Mouse (Mus musculus) limb, embryonic 15.5 days (tissue): ENCODE measurements around the gene Pmm2. TPM values are rescaled to one million over a fixed set of nuclear protein-coding genes. Genes with fewer than 3 reads are reported as not detected.
A peak's percentile ranks its signal among the peaks of the same experiment; 100 is the strongest.

ENCODE experiments used
- ATAC-seq: fragments of 200-750 bp; cut with Nextera tagmentation; 2 replicates; pipeline ENCODE4 v1.8.0; 2017; ENCODE audit warnings: low read depth, moderate TSS enrichment; ENCODE audit not compliant: insufficient number of reproducible peaks, low FRiP score, low TSS enrichment
- H3K27ac ChIP-seq: fragments of 300-500 bp; sonication (generic); 2 replicates; pipeline ENCODE4 v1.5.1; 2015; ENCODE audit warnings: moderate library complexity, mild to moderate bottlenecking, inconsistent platforms
- H3K27me3 ChIP-seq: fragments of 300-500 bp; sonication (generic); 2 replicates; pipeline ENCODE4 v1.6.1; 2015; ENCODE audit warnings: inconsistent platforms
- H3K36me3 ChIP-seq: fragments of 300-500 bp; sonication (generic); 2 replicates; pipeline ENCODE4 v1.6.1; 2015; ENCODE audit warnings: inconsistent platforms
- H3K4me1 ChIP-seq: fragments of 300-500 bp; sonication (generic); 2 replicates; pipeline ENCODE4 v1.6.1; 2015; ENCODE audit warnings: inconsistent platforms
- H3K4me2 ChIP-seq: fragments of 300-500 bp; sonication (generic); 2 replicates; pipeline ENCODE4 v1.6.1; 2015; ENCODE audit warnings: mild to moderate bottlenecking, inconsistent platforms
- H3K4me3 ChIP-seq: fragments of 300-500 bp; sonication (generic); 2 replicates; pipeline ENCODE4 v1.5.1; 2015; ENCODE audit warnings: mild to moderate bottlenecking, inconsistent platforms
- H3K9ac ChIP-seq: fragments of 300-500 bp; sonication (generic); 2 replicates; pipeline ENCODE4 v1.6.1; 2015; ENCODE audit warnings: inconsistent platforms
- H3K9me3 ChIP-seq: fragments of 300-500 bp; sonication (generic); 2 replicates; pipeline ENCODE4 v1.6.1; 2016; ENCODE audit warnings: inconsistent platforms
- WGBS: fragments of 180-500 bp; shearing (Covaris S2); methylation state at CpG from one replicate; pipeline ENCODE4 v1.1.7; 2015; 5-methylcytosine and 5-hydroxymethylcytosine counted together
- polyA plus RNA-seq: library from polyadenylated mRNA; unstranded; fragments of >200 nt; fragmentation: Nextera tagmentation; extraction: Ambion mirVana; gene quantifications from 2 replicates; pipeline ENCODE4 v1.2.1, GENCODE M21; 2015

Gene Pmm2
- polyA plus RNA-seq, 1 experiment from 2014 or later, result 52.8 TPM

- Histone ChIP-seq H3K27me3 (no peaks in the 10 kb centered on the region), H3K27ac (no peak overlapping the region), H3K9ac (no peak overlapping the region), H3K9me3 (no peaks in the 10 kb centered on the region), H3K4me1 (0 out of 2 replicates have a peak, but pooled peaks cover 7% of the 10 kb centered on the region), H3K36me3 (peaks cover 91% of the 10 kb centered on the region), H3K4me3 (no peak overlapping the region), H3K4me2 (no peak overlapping the region)
- WGBS, result 89% methylated on average over 4 of the region's 4 CpGs
- no peak for ATAC-seq
Observed at GRCm38 (mm10) chr16:8658764-8659163, 21.3 kb downstream of the Pmm2 start.

GRCm38 (mm10) chr16:8663022-8663421 lies 25.5 kb downstream of the Pmm2 start:
- ATAC-seq, result no peak

GRCm38 (mm10) chr16:8663606-8664539 lies 26.4 kb downstream of the Pmm2 start:
- Histone ChIP-seq H3K4me3 (no peak overlapping the region), H3K27me3 (no peaks in the 10 kb centered on the region), H3K9ac (no peak overlapping the region), H3K9me3 (no peaks in the 10 kb centered on the region), H3K27ac (no peak overlapping the region), H3K4me1 (peaks cover 30% of the 10 kb centered on the region), H3K36me3 (peaks cover 51% of the 10 kb centered on the region), H3K4me2 (no peak overlapping the region)
- no peak for ATAC-seq
- 87% methylated on average over 24 of the region's 24 CpGs for WGBS

More at GRCm38 (mm10) chr16:8663022-8663421, 25.5 kb downstream of the Pmm2 start:
- Histone ChIP-seq H3K27ac (no peak overlapping the region), H3K9ac (no peak overlapping the region), H3K36me3 (peaks cover 57% of the 10 kb centered on the region), H3K27me3 (no peaks in the 10 kb centered on the region), H3K9me3 (no peaks in the 10 kb centered on the region), H3K4me1 (peaks cover 23% of the 10 kb centered on the region), H3K4me2 (no peak overlapping the region), H3K4me3 (no peak overlapping the region)
- WGBS, result 67% methylated on average over 2 of the region's 2 CpGs

- WGBS, result 85% methylated on average over 5 of the region's 5 CpGs
- H3K4me2 ChIP-seq, result no peak overlapping the region
- H3K27me3 ChIP-seq, result no peaks in the 10 kb centered on the region
- no peak overlapping the region for H3K27ac ChIP-seq
- H3K9me3 ChIP-seq, result no peaks in the 10 kb centered on the region
- H3K4me3 ChIP-seq, result no peak overlapping the region
- no peak for ATAC-seq
- no peak overlapping the region for H3K9ac ChIP-seq
- peaks cover 38% of the 10 kb centered on the region for H3K36me3 ChIP-seq
- peaks cover 43% of the 10 kb centered on the region for H3K4me1 ChIP-seq
Observed at GRCm38 (mm10) chr16:8665367-8665766, 27.9 kb downstream of the Pmm2 start.

GRCm38 (mm10) chr16:8666452-8666851 lies 29.0 kb downstream of the Pmm2 start:
- H3K9me3 ChIP-seq, result no peaks in the 10 kb centered on the region
- H3K4me1 ChIP-seq, result peaks cover 52% of the 10 kb centered on the region
- WGBS, result 57% methylated on average over 2 of the region's 2 CpGs
- H3K27me3 ChIP-seq, result no peaks in the 10 kb centered on the region
- no peak overlapping the region for H3K4me3 ChIP-seq
- peaks cover 30% of the 10 kb centered on the region for H3K36me3 ChIP-seq
- 0 out of 2 replicates have a peak overlapping the region, but pooled peaks have one; percentile 34 for H3K27ac ChIP-seq
- H3K9ac ChIP-seq, result no peak overlapping the region
- ATAC-seq, result no peak
- no peak overlapping the region for H3K4me2 ChIP-seq

GRCm38 (mm10) chr16:8667261-8667660 lies 29.8 kb downstream of the Pmm2 start:
- Histone ChIP-seq H3K4me1 (peaks cover 57% of the 10 kb centered on the region), H3K9ac (no peak overlapping the region), H3K4me3 (no peak overlapping the region), H3K9me3 (no peaks in the 10 kb centered on the region), H3K27ac (no peak overlapping the region), H3K36me3 (peaks cover 22% of the 10 kb centered on the region), H3K4me2 (no peak overlapping the region), H3K27me3 (no peaks in the 10 kb centered on the region)
- 87% methylated on average over 7 of the region's 7 CpGs for WGBS
- ATAC-seq, result no peak

- H3K9ac ChIP-seq, result no peak overlapping the region
- no peak overlapping the region for H3K27ac ChIP-seq
- H3K27me3 ChIP-seq, result 0 out of 2 replicates have a peak, but pooled peaks cover 3% of the 10 kb centered on the region
- no peak overlapping the region for H3K4me3 ChIP-seq
- H3K4me1 ChIP-seq, result peaks cover 62% of the 10 kb centered on the region
- ATAC-seq, result no peak
- H3K9me3 ChIP-seq, result no peaks in the 10 kb centered on the region
- WGBS, result 67% methylated on average over 4 of the region's 4 CpGs
- no peak overlapping the region for H3K4me2 ChIP-seq
- H3K36me3 ChIP-seq, result peaks cover 16% of the 10 kb centered on the region
Observed at GRCm38 (mm10) chr16:8667814-8668213, 30.3 kb downstream of the Pmm2 start.

GRCm38 (mm10) chr16:8668386-8668785 lies 30.9 kb downstream of the Pmm2 start:
- H3K4me1 ChIP-seq, result peaks cover 62% of the 10 kb centered on the region
- WGBS, result 81% methylated on average over 2 of the region's 2 CpGs
- ATAC-seq, result no peak

GRCm38 (mm10) chr16:8669432-8669831 lies 32.0 kb downstream of the Pmm2 start:
- Histone ChIP-seq H3K27ac (peak overlapping the region; percentile 24; the same call in 1 of the 2 replicates), H3K4me3 (peak overlapping the region; percentile 72; the same call in 1 of the 2 replicates)
- no peak for ATAC-seq

More at GRCm38 (mm10) chr16:8668386-8668785, 30.9 kb downstream of the Pmm2 start:
- no peak overlapping the region for H3K4me3 ChIP-seq
- H3K4me2 ChIP-seq, result no peak overlapping the region
- no peak overlapping the region for H3K27ac ChIP-seq
- H3K9ac ChIP-seq, result no peak overlapping the region
- H3K9me3 ChIP-seq, result no peaks in the 10 kb centered on the region
- peaks cover 11% of the 10 kb centered on the region; the same call in 1 of the 2 replicates for H3K36me3 ChIP-seq
- 0 out of 2 replicates have a peak, but pooled peaks cover 3% of the 10 kb centered on the region for H3K27me3 ChIP-seq

GRCm38 (mm10) chr16:8670041-8671035 lies 32.9 kb downstream of the Pmm2 start:
- ATAC-seq, result no peak
- H3K4me3 ChIP-seq, result peak overlapping the region; percentile 72
- no peak overlapping the region for H3K27ac ChIP-seq
- peaks cover 7% of the 10 kb centered on the region; the same call in 1 of the 2 replicates for H3K36me3 ChIP-seq
- H3K4me2 ChIP-seq, result peak overlapping the region; percentile 89
- WGBS, result 9% methylated on average over 15 of the region's 15 CpGs
- H3K9me3 ChIP-seq, result no peaks in the 10 kb centered on the region
- H3K9ac ChIP-seq, result no peak overlapping the region
- 0 out of 2 replicates have a peak, but pooled peaks cover 3% of the 10 kb centered on the region for H3K27me3 ChIP-seq
- H3K4me1 ChIP-seq, result peaks cover 62% of the 10 kb centered on the region

More at GRCm38 (mm10) chr16:8669432-8669831, 32.0 kb downstream of the Pmm2 start:
- Histone ChIP-seq H3K4me1 (peaks cover 62% of the 10 kb centered on the region), H3K36me3 (peaks cover 7% of the 10 kb centered on the region; the same call in 1 of the 2 replicates), H3K4me2 (peak overlapping the region; percentile 89), H3K9ac (no peak overlapping the region), H3K27me3 (0 out of 2 replicates have a peak, but pooled peaks cover 3% of the 10 kb centered on the region), H3K9me3 (no peaks in the 10 kb centered on the region)
- 54% methylated on average over 5 of the region's 5 CpGs for WGBS
